30 mouse cellular contexts compared by ENCODE assay signal in the genomic region with DNA sequence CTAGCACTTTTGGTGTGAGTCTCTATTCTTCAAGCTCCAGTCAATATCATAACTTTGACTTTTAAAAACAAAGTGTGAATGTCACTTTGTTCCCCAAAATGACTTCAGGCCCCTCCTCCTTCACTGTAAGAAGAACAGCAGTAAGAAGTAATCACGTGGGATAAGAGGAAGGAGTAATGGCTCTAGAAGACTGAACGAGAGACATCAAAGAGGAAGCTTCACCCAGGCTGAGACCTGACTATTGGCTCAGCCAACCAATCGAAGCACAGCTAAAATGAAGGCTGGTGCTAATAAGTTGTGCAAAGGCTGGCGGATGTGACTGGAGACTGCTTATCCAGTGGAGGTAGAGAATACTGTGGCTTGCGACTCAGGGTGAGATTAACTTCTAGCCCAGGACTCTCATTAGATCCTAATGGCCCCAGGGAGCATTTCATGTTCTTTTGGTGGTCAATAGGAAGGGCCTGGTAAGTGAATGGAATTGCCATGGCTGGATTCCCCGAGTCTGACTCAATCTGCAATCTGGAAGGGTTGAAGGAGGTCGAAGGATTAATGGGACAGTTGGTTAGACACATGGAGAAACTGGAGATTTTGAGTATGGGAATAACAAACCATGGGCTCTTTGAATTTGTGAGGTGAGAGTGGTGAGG.
DNase-seq lines count a peak whose midpoint lies in the region; ATAC-seq and TF ChIP-seq lines count a peak whose summit lies in the region.
"Had no signal": no experiment of that assay in that cellular context is flagged by ENCODE, and none has a peak within 500 bp of the region (broad histone marks: within the 10 kb centered on the region; RNA-seq: fewer than 3 reads in every experiment).

No protein-coding gene starts in this region.

- DNase-seq in midbrain, embryonic 11.5 days (ENCODE audit: low spot score, missing footprints), result peak; percentile 26
- no peak for DNase-seq in Patski (ENCODE audit: low read depth, low spot score)
- no peak for DNase-seq in frontal cortex, postnatal 14 days (ENCODE audit: low spot score in 2 of 2)
- no peak for DNase-seq in lung, postnatal 10 days
- DNase-seq: adrenal gland, postnatal 10 days; cerebellum, adult 9-11 months; gastrocnemius, postnatal 25 days; heart, adult 2 months; heart, postnatal 10 days; kidney, adult 8-10 months; kidney, postnatal 10 days; lung, adult 2 months; lung, postnatal 14 days; right cerebral cortex, postnatal 25 days; thymus, postnatal 14 days had no signal

- no peak for ATAC-seq in midbrain, embryonic 11.5 days (ENCODE audit: low FRiP score)
- no peak for ATAC-seq in midbrain, embryonic 13.5 days
- ATAC-seq in Patski, result peak; percentile 51
- ATAC-seq in hematopoietic stem cell, adult 5-6 weeks (replicated peaks in 1 of 2; ENCODE audit: insufficient read depth in 1 of 2, low FRiP score in 2 of 2, low TSS enrichment in 1 of 2, low read depth in 1 of 2, poor library complexity in 2 of 2, severe bottlenecking in 2 of 2), result peak; percentile 68 to 69
- 0 out of 2 replicates have a peak, but pooled peaks have one; percentile 16 for ATAC-seq in neutrophil, adult 5-6 weeks (ENCODE audit: extremely low read depth, insufficient number of reproducible peaks, low FRiP score, poor library complexity, severe bottlenecking)
- no peak for ATAC-seq in liver, embryonic 12.5 days
- ATAC-seq: forebrain, embryonic 16.5 days; hindbrain, postnatal 0 days had no signal

- no peaks in the 10 kb centered on the region for H3K27me3 ChIP-seq in midbrain, embryonic 11.5 days (ENCODE audit: control insufficient read depth, insufficient read depth, low read length)
- no peaks in the 10 kb centered on the region for H3K27me3 ChIP-seq in midbrain, embryonic 13.5 days
- H3K27me3 ChIP-seq in Patski, result no peaks in the 10 kb centered on the region
- no peaks in the 10 kb centered on the region for H3K27me3 ChIP-seq in liver, embryonic 12.5 days (replicated peaks)
- H3K27me3 ChIP-seq: CH12.LX; embryonic facial prominence, embryonic 13.5 days; heart, embryonic 13.5 days; hindbrain, embryonic 12.5 days; limb, embryonic 15.5 days; midbrain, embryonic 12.5 days had no signal

- 88% methylated on average over 7 of the region's 7 CpGs for WGBS in midbrain, embryonic 11.5 days
- WGBS in midbrain, embryonic 13.5 days, result 84% methylated on average over 7 of the region's 7 CpGs
- 63% methylated on average over 7 of the region's 7 CpGs for WGBS in liver, embryonic 12.5 days (ENCODE audit: insufficient replicate concordance)

- POLR2A ChIA-PET in Patski (lab: Charles Lee), result no interaction called here

- no peak overlapping the region for H3K4me3 ChIP-seq in midbrain, embryonic 11.5 days (ENCODE audit: low read depth, low read length)
- no peak overlapping the region for H3K4me3 ChIP-seq in midbrain, embryonic 13.5 days (replicated peaks)
- no peak overlapping the region for H3K4me3 ChIP-seq in liver, embryonic 12.5 days
- H3K4me3 ChIP-seq: embryonic facial prominence, embryonic 13.5 days; forebrain, embryonic 10.5 days; heart, adult 2 months; heart, embryonic 13.5 days; hindbrain, embryonic 12.5 days; limb, embryonic 10.5 days; limb, embryonic 15.5 days; midbrain, embryonic 12.5 days had no signal

- H3K9ac ChIP-seq in midbrain, embryonic 11.5 days (ENCODE audit: low read length), result no peak overlapping the region
- no peak overlapping the region for H3K9ac ChIP-seq in midbrain, embryonic 13.5 days (replicated peaks)
- no peak overlapping the region for H3K9ac ChIP-seq in liver, embryonic 12.5 days
- H3K9ac ChIP-seq: embryonic facial prominence, embryonic 13.5 days; hindbrain, embryonic 12.5 days; limb, embryonic 15.5 days; liver, embryonic 14.5 days; midbrain, embryonic 12.5 days had no signal

- no peak overlapping the region for H3K4me2 ChIP-seq in midbrain, embryonic 11.5 days
- H3K4me2 ChIP-seq in midbrain, embryonic 13.5 days (replicated peaks), result no peak overlapping the region
- no peak overlapping the region for H3K4me2 ChIP-seq in liver, embryonic 12.5 days
- H3K4me2 ChIP-seq: embryonic facial prominence, embryonic 13.5 days; heart, embryonic 13.5 days; hindbrain, embryonic 12.5 days; limb, embryonic 15.5 days; midbrain, embryonic 12.5 days had no signal

- no peak overlapping the region for H3K27ac ChIP-seq in midbrain, embryonic 11.5 days (ENCODE audit: low read depth, low read length)
- no peak overlapping the region for H3K27ac ChIP-seq in midbrain, embryonic 13.5 days
- no peak overlapping the region for H3K27ac ChIP-seq in liver, embryonic 12.5 days
- H3K27ac ChIP-seq: embryonic facial prominence, embryonic 13.5 days; forebrain, embryonic 10.5 days; heart, adult 2 months; hindbrain, embryonic 12.5 days; hindbrain, postnatal 0 days; limb, embryonic 10.5 days; limb, embryonic 15.5 days; liver, embryonic 14.5 days; midbrain, embryonic 12.5 days had no signal

- CTCF ChIA-PET in Patski (lab: Charles Lee), result no interaction called here

- no peaks in the 10 kb centered on the region for H3K36me3 ChIP-seq in midbrain, embryonic 11.5 days (ENCODE audit: control insufficient read depth, insufficient read depth, low read length)
- no peaks in the 10 kb centered on the region for H3K36me3 ChIP-seq in midbrain, embryonic 13.5 days
- H3K36me3 ChIP-seq in liver, embryonic 12.5 days, result no peaks in the 10 kb centered on the region
- H3K36me3 ChIP-seq: embryonic facial prominence, embryonic 13.5 days; forebrain, embryonic 10.5 days; heart, embryonic 13.5 days; hindbrain, embryonic 12.5 days; limb, embryonic 10.5 days; limb, embryonic 15.5 days; midbrain, embryonic 12.5 days had no signal

- in situ Hi-C loops in Patski (cut with MboI; ENCODE audit: low pct_unique_long_range_greater_than_20kb), result no loop called here

- no peak for TF ChIP-seq CTCF in Patski (IDR thresholded peaks at IDR 0.05)

- H3K9me3 ChIP-seq in midbrain, embryonic 11.5 days (ENCODE audit: control insufficient read depth, low read length), result no peaks in the 10 kb centered on the region
- H3K9me3 ChIP-seq in midbrain, embryonic 13.5 days, result no peaks in the 10 kb centered on the region
- no peaks in the 10 kb centered on the region for H3K9me3 ChIP-seq in liver, embryonic 12.5 days (replicated peaks)
- H3K9me3 ChIP-seq: embryonic facial prominence, embryonic 13.5 days; forebrain, embryonic 10.5 days; heart, embryonic 13.5 days; hindbrain, embryonic 12.5 days; limb, embryonic 10.5 days; limb, embryonic 15.5 days; midbrain, embryonic 12.5 days had no signal

- no peaks in the 10 kb centered on the region for H3K4me1 ChIP-seq in midbrain, embryonic 11.5 days (ENCODE audit: control insufficient read depth, insufficient read depth, low read length)
- no peaks in the 10 kb centered on the region for H3K4me1 ChIP-seq in midbrain, embryonic 13.5 days (replicated peaks)
- H3K4me1 ChIP-seq in liver, embryonic 12.5 days, result peaks cover 42% of the 10 kb centered on the region
- H3K4me1 ChIP-seq: hindbrain, embryonic 12.5 days; midbrain, embryonic 12.5 days had no signal

Comparison
In these comparisons a context has a peak if more than half of its experiments do, and no peak if none do; other contexts are left out.
1. ATAC-seq: peak in Patski (single experiment), hematopoietic stem cell, adult 5-6 weeks (2 of 2) and neutrophil, adult 5-6 weeks (single experiment); none in midbrain, embryonic 11.5 days (single experiment), midbrain, embryonic 13.5 days (single experiment) and liver, embryonic 12.5 days (single experiment).